Mouse (Mus musculus) hindbrain, embryonic 12.5 days (tissue): Measurements from ENCODE around the gene Mab21l1. TPM values are rescaled to one million over a fixed set of nuclear protein-coding genes. Genes with fewer than 3 reads are reported as not detected.

Source experiments
- ATAC-seq: fragments of 200-750 bp; cut with Nextera tagmentation; 2 replicates; pipeline ENCODE4 v1.8.0; 2017; ENCODE audit warnings: moderate TSS enrichment; ENCODE audit not compliant: low FRiP score
- H3K27ac ChIP-seq: fragments of 300-500 bp; sonication (generic); 2 replicates; pipeline ENCODE4 v1.5.1; 2016; ENCODE audit warnings: mild to moderate bottlenecking
- H3K27me3 ChIP-seq: fragments of 300-500 bp; sonication (generic); 2 replicates; pipeline ENCODE4 v1.6.1; 2016; ENCODE audit warnings: mild to moderate bottlenecking
- H3K36me3 ChIP-seq: fragments of 300-500 bp; sonication (generic); 2 replicates; pipeline ENCODE4 v1.6.1; 2016; ENCODE audit warnings: mild to moderate bottlenecking
- H3K4me1 ChIP-seq: fragments of 300-500 bp; sonication (generic); 2 replicates; pipeline ENCODE4 v1.6.1; 2016
- H3K4me2 ChIP-seq: fragments of 300-500 bp; sonication (generic); replicated peaks from 2 replicates; pipeline ENCODE4 v1.6.1; 2016; ENCODE audit warnings: mild to moderate bottlenecking
- H3K4me3 ChIP-seq: fragments of 300-500 bp; sonication (generic); 2 replicates; pipeline ENCODE4 v1.5.1; 2016; ENCODE audit warnings: mild to moderate bottlenecking
- H3K9ac ChIP-seq: fragments of 300-500 bp; sonication (generic); 2 replicates; pipeline ENCODE4 v1.6.1; 2016; ENCODE audit warnings: mild to moderate bottlenecking, moderate library complexity
- H3K9me3 ChIP-seq: fragments of 300-500 bp; sonication (generic); replicated peaks from 2 replicates; pipeline ENCODE4 v1.6.1; 2016; ENCODE audit warnings: mild to moderate bottlenecking
- WGBS: fragments of 180-500 bp; shearing (Covaris S2); methylation state at CpG from one replicate; pipeline ENCODE4 v1.1.7; 2016; 5-methylcytosine and 5-hydroxymethylcytosine counted together
- polyA plus RNA-seq: library from polyadenylated mRNA; unstranded; fragments of >200 nt; fragmentation: Nextera tagmentation; extraction: Ambion mirVana; gene quantifications from 2 replicates; pipeline ENCODE4 v1.2.1, GENCODE M21; 2016

Mab21l1 gene
- polyA plus RNA-seq, 1 experiment from 2014 or later = 104 TPM

DNA sequence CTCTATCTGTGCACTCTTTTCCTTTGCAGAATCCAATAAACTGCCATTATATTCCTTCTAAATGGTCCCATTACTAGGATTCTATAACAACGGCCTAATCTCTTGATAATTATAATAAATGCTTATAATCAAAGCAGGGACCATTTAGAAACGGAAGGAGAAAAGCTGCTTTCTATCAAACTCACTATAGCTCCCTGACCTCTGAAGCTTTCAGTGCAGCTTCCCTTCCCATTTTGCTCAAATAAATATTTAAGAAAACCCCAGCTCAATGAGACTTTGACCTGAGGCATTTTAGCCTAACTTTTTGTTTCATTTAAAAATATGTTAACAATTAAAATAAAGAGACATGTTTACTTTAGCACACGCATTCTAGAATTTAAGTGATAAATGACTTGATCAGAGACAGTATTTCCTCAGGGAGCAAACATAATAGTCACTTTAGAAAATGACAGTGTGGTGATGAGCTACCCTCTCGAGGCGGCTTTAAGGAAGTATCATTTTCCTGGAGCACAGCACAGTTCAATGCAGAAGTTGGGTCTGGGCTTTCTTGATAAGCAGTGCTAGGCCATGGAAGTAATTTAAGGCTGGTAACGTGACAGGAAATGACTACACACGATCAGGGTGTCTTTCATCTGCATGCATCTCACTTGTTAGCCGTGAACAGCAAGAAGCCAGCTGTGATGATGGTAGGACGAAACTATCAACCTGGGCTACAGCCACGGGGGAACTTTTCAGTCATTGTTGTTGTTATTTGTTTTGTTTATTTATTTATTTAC, 46.4 kb downstream of the Mab21l1 start:
- WGBS = 43% methylated on average over 10 of the region's 10 CpGs
- ATAC-seq = peak; percentile 39; the same call in 1 of the 2 replicates
- peak overlapping the region; percentile 52 for H3K27ac ChIP-seq

DNA sequence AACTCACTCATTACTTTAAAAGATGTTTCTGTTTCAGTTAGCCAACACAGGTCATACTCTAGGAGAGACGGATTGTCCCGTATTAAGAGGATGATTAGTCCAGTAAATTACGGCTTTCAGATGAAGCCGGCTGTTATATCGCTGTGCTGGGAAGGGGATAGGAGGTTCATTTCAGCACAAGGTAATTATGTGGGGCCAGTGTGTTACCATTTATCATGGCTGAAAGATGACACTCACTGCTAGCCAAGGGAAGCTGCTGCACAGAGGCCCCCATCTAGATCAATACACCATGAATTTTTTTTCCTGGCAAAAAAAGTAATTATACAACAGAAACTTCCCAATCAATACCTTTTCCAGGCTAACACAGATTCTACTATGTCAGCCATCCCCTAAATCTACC, 47.9 kb downstream of the Mab21l1 start:
- Histone ChIP-seq H3K9ac (no peak overlapping the region), H3K4me1 (peaks cover 15% of the 10 kb centered on the region), H3K27me3 (no peaks in the 10 kb centered on the region), H3K9me3 (no peaks in the 10 kb centered on the region), H3K4me2 (no peak overlapping the region), H3K27ac (peak overlapping the region; percentile 62), H3K36me3 (no peaks in the 10 kb centered on the region), H3K4me3 (no peak overlapping the region)
- WGBS = 39% methylated on average over 5 of the region's 5 CpGs
- ATAC-seq = peak; percentile 68

More for the DNA sequence above, 46.4 kb downstream of the Mab21l1 start:
- no peaks in the 10 kb centered on the region for H3K27me3 ChIP-seq
- no peaks in the 10 kb centered on the region for H3K36me3 ChIP-seq
- H3K9me3 ChIP-seq = no peaks in the 10 kb centered on the region
- H3K4me1 ChIP-seq = peaks cover 19% of the 10 kb centered on the region
- H3K4me3 ChIP-seq = no peak overlapping the region
- H3K4me2 ChIP-seq = no peak overlapping the region
- H3K9ac ChIP-seq = no peak overlapping the region
